Mouse (Mus musculus): Measurements from ENCODE around the gene Spata4. TPM values are rescaled to one million over a fixed set of nuclear protein-coding genes. Genes with fewer than 3 reads are reported as not detected.
"Not testable (repeated sequence)": the region's sequence is repeated elsewhere in the genome, so short reads cannot be mapped to it uniquely, and the experiment has no call there.

The Spata4 gene
- polyA plus RNA-seq, 1 experiment: not detected

- Histone ChIP-seq H3K4me3 (replicated peaks; ENCODE audit: extremely low read depth, low read depth, low read length) (no peak overlapping the region), H3K4me1 (ENCODE audit: control insufficient read depth, insufficient read depth, low read length) (no peaks in the 10 kb centered on the region)
- no peak for DNase-seq
- TF ChIP-seq POLR2A (IDR thresholded peaks at IDR 0.05; ENCODE audit: borderline replicate concordance, extremely low read depth, low read depth, low read length) (no peak), CTCF (IDR thresholded peaks at IDR 0.05; ENCODE audit: insufficient read depth, low read length) (no peak)
- 85% methylated on average over 5 of the region's 5 CpGs for WGBS
Observed at GRCm38 (mm10) chr8:54594634-54595033, 5.9 kb upstream of the Spata4 start.

DNA sequence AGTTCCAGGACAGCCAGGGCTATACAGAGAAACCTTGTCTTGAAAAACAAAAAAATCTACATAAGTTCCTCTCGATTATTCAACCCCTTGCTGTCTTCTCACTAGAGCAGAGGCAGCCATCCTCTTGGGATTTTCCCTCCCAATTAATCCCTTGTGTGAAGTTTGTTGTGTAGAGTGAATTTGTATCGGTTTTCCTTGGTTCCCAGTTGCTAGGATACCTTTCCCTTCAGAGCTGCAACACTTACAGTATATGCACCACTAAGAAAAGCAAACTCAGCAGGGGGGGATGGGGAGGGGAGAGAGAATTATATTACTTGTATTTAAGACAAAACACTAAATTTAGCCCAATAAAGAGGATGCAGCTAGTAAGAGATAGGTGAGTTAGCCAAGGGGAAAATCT lies 4.5 kb upstream of the Spata4 start:
- WGBS: 63% methylated on average over 2 of the region's 2 CpGs
- Histone ChIP-seq H3K4me3 (replicated peaks; ENCODE audit: extremely low read depth, low read depth, low read length) (no peak overlapping the region), H3K4me1 (ENCODE audit: control insufficient read depth, insufficient read depth, low read length) (peaks cover 3% of the 10 kb centered on the region; the same call in 1 of the 2 replicates)
- no peak for DNase-seq
- TF ChIP-seq POLR2A (IDR thresholded peaks at IDR 0.05; ENCODE audit: borderline replicate concordance, extremely low read depth, low read depth, low read length) (no peak), CTCF (IDR thresholded peaks at IDR 0.05; ENCODE audit: insufficient read depth, low read length) (no peak)

GRCm38 (mm10) chr8:54596940-54597339 lies 3.6 kb upstream of the Spata4 start:
- WGBS: 88% methylated on average over 2 of the region's 2 CpGs
- no peak for DNase-seq

GRCm38 (mm10) chr8:54597386-54597785 lies 3.2 kb upstream of the Spata4 start:
- TF ChIP-seq CTCF (IDR thresholded peaks at IDR 0.05; ENCODE audit: insufficient read depth, low read length): no peak
- TF ChIP-seq POLR2A (IDR thresholded peaks at IDR 0.05; ENCODE audit: borderline replicate concordance, extremely low read depth, low read depth, low read length): no peak
- H3K4me3 ChIP-seq (replicated peaks; ENCODE audit: extremely low read depth, low read depth, low read length): no peak overlapping the region
- peaks cover 3% of the 10 kb centered on the region; the same call in 1 of the 2 replicates for H3K4me1 ChIP-seq (ENCODE audit: control insufficient read depth, insufficient read depth, low read length)
- 90% methylated on average over 2 of the region's 2 CpGs for WGBS
- DNase-seq: no peak

More at GRCm38 (mm10) chr8:54596940-54597339, 3.6 kb upstream of the Spata4 start:
- peaks cover 3% of the 10 kb centered on the region; the same call in 1 of the 2 replicates for H3K4me1 ChIP-seq (ENCODE audit: control insufficient read depth, insufficient read depth, low read length)
- H3K4me3 ChIP-seq (replicated peaks; ENCODE audit: extremely low read depth, low read depth, low read length): no peak overlapping the region
- no peak for TF ChIP-seq CTCF (IDR thresholded peaks at IDR 0.05; ENCODE audit: insufficient read depth, low read length)

- no peak overlapping the region for H3K4me3 ChIP-seq (replicated peaks; ENCODE audit: extremely low read depth, low read depth, low read length)
- H3K4me1 ChIP-seq (ENCODE audit: control insufficient read depth, insufficient read depth, low read length): peaks cover 3% of the 10 kb centered on the region; the same call in 1 of the 2 replicates
- WGBS: 70% methylated on average over 4 of the region's 4 CpGs
- DNase-seq: no peak
- TF ChIP-seq POLR2A (IDR thresholded peaks at IDR 0.05; ENCODE audit: borderline replicate concordance, extremely low read depth, low read depth, low read length): no peak
- no peak for TF ChIP-seq CTCF (IDR thresholded peaks at IDR 0.05; ENCODE audit: insufficient read depth, low read length)
Observed at GRCm38 (mm10) chr8:54603440-54603839, 2.9 kb downstream of the Spata4 start.

GRCm38 (mm10) chr8:54609336-54609735 lies 8.8 kb downstream of the Spata4 start:
- no peak for DNase-seq
- Histone ChIP-seq H3K4me3 (replicated peaks; ENCODE audit: extremely low read depth, low read depth, low read length) (no peak overlapping the region), H3K4me1 (ENCODE audit: control insufficient read depth, insufficient read depth, low read length) (no peaks in the 10 kb centered on the region)
- WGBS: 42% methylated on average over 2 of the region's 2 CpGs
- no peak for TF ChIP-seq POLR2A (IDR thresholded peaks at IDR 0.05; ENCODE audit: borderline replicate concordance, extremely low read depth, low read depth, low read length)
- no peak for TF ChIP-seq CTCF (IDR thresholded peaks at IDR 0.05; ENCODE audit: insufficient read depth, low read length)

DNA sequence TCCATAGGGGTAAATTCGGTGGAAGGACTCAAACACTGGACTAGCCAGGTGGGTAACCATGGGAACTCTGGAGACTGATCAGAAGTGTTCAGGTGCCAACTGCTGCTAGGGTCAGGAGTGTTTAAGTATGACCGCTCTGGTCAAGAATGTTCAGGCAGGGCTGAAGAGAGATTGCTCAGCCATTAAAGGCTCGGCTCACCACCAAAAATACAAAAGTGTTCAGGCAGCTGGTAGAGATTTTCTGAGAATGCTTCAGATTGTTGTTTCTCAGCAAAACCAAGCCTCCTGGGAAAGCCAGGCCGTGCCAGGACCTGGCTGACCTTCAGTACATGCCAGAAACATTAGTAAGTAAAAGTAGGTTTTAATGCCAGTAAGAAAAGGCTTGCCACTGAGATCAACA lies 9.7 kb downstream of the Spata4 start:
- Histone ChIP-seq H3K4me1 (ENCODE audit: control insufficient read depth, insufficient read depth, low read length) (no peaks in the 10 kb centered on the region), H3K4me3 (replicated peaks; ENCODE audit: extremely low read depth, low read depth, low read length) (no peak overlapping the region)
- TF ChIP-seq POLR2A (IDR thresholded peaks at IDR 0.05; ENCODE audit: borderline replicate concordance, extremely low read depth, low read depth, low read length) (no peak), CTCF (IDR thresholded peaks at IDR 0.05; ENCODE audit: insufficient read depth, low read length) (no peak)
- DNase-seq: no peak
- WGBS: 49% methylated on average over 4 of the region's 4 CpGs

- not testable (repeated sequence) for DNase-seq; H3K4me1 ChIP-seq (ENCODE audit: control insufficient read depth, insufficient read depth, low read length); H3K4me3 ChIP-seq (replicated peaks; ENCODE audit: extremely low read depth, low read depth, low read length)
- 77% methylated on average over 17 of the region's 17 CpGs for WGBS
Observed at GRCm38 (mm10) chr8:54616710-54617109, 16.1 kb downstream of the Spata4 start.

DNA sequence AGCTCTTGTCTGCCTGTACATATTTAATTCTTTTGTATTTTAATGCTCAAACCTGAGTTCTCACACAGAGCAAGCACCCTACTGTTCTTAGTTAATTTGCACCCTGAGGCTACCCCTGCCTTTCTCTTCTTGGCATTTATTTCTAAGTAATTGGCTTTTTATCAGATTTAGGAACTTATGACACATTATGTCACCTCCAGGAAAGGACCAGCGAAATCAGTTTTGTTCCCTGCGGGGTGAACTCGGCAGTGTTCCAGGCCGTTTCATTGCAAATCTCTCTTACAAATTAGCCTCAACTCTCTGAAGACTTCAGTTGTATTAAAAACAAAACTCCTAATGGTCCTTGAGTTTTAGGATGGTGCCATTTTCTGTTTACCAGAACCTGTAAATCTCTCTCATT lies 38.1 kb downstream of the Spata4 start:
- WGBS: 84% methylated on average over 4 of the region's 4 CpGs
- TF ChIP-seq CTCF (IDR thresholded peaks at IDR 0.05; ENCODE audit: insufficient read depth, low read length) (no peak), POLR2A (IDR thresholded peaks at IDR 0.05; ENCODE audit: borderline replicate concordance, extremely low read depth, low read depth, low read length) (no peak)

More for the DNA sequence above, 38.1 kb downstream of the Spata4 start:
- no peaks in the 10 kb centered on the region for H3K4me1 ChIP-seq (ENCODE audit: control insufficient read depth, insufficient read depth, low read length)
- DNase-seq: no peak
- no peak overlapping the region for H3K4me3 ChIP-seq (replicated peaks; ENCODE audit: extremely low read depth, low read depth, low read length)

Other genes with a start within 250 kb of the Spata4 start
- 0.65 and 7.8 TPM in 2 replicates for gene Asb5, start 71.2 kb upstream of the Spata4 start, polyA plus RNA-seq (2012; rRNA removed)
- 6.6 and 13.4 TPM in 2 replicates for gene Spcs3, start 70.8 kb upstream of the Spata4 start, polyA plus RNA-seq (2012; rRNA removed)